Mouse (Mus musculus): ENCODE measurements around the gene Phldb1.
"Not testable (repeated sequence)": the region's sequence is repeated elsewhere in the genome, so short reads cannot be mapped to it uniquely, and the experiment has no call there.

Phldb1 gene

GRCm38 (mm10) chr9:44734524-44735494, at the start of gene Phldb1:
TSS of gene Phldb1 (minus strand) at chr9:44735198.
- peak; percentile 34; the same call in 1 of the 2 replicates for ATAC-seq (ENCODE audit: insufficient number of reproducible peaks, low FRiP score, low TSS enrichment)

- peak; percentile 96 for ATAC-seq (ENCODE audit: insufficient number of reproducible peaks, low FRiP score, low TSS enrichment)
Measured at GRCm38 (mm10) chr9:44772750-44773651, 38.0 kb upstream of the Phldb1 start.

GRCm38 (mm10) chr9:44772392-44772749, 37.4 kb upstream of the Phldb1 start:
- no peak for ATAC-seq (ENCODE audit: insufficient number of reproducible peaks, low FRiP score, low TSS enrichment)

GRCm38 (mm10) chr9:44771376-44771775, 36.4 kb upstream of the Phldb1 start:
- no peak for ATAC-seq (ENCODE audit: insufficient number of reproducible peaks, low FRiP score, low TSS enrichment)

GRCm38 (mm10) chr9:44768029-44768394, 33.0 kb upstream of the Phldb1 start:
- ATAC-seq (ENCODE audit: insufficient number of reproducible peaks, low FRiP score, low TSS enrichment), result not testable (repeated sequence)

GRCm38 (mm10) chr9:44767101-44768028, 32.4 kb upstream of the Phldb1 start, which contains the start of the genes Arcn1 and Ift46:
TSS of gene Arcn1 (minus strand) at chr9:44767845.
TSS of gene Ift46 (plus strand) at chr9:44767908.
- ATAC-seq (ENCODE audit: insufficient number of reproducible peaks, low FRiP score, low TSS enrichment), result peak; percentile 81; the same call in 1 of the 2 replicates

- no peak for ATAC-seq (ENCODE audit: insufficient number of reproducible peaks, low FRiP score, low TSS enrichment)
Measured at GRCm38 (mm10) chr9:44760873-44761272, 25.9 kb upstream of the Phldb1 start.

GRCm38 (mm10) chr9:44748473-44748872, 13.5 kb upstream of the Phldb1 start:
- no peak for ATAC-seq (ENCODE audit: insufficient number of reproducible peaks, low FRiP score, low TSS enrichment)

- no peak for ATAC-seq (ENCODE audit: insufficient number of reproducible peaks, low FRiP score, low TSS enrichment)
Measured at GRCm38 (mm10) chr9:44747341-44747740, 12.3 kb upstream of the Phldb1 start.

GRCm38 (mm10) chr9:44746666-44747065, 11.7 kb upstream of the Phldb1 start:
- ATAC-seq (ENCODE audit: insufficient number of reproducible peaks, low FRiP score, low TSS enrichment), result no peak

- ATAC-seq (ENCODE audit: insufficient number of reproducible peaks, low FRiP score, low TSS enrichment), result no peak
Measured at GRCm38 (mm10) chr9:44745371-44745770, 10.4 kb upstream of the Phldb1 start.

- no peak for ATAC-seq (ENCODE audit: insufficient number of reproducible peaks, low FRiP score, low TSS enrichment)
Measured at GRCm38 (mm10) chr9:44740663-44741192, 5.7 kb upstream of the Phldb1 start.

GRCm38 (mm10) chr9:44737240-44737949, 2.4 kb upstream of the Phldb1 start:
- ATAC-seq (ENCODE audit: insufficient number of reproducible peaks, low FRiP score, low TSS enrichment), result no peak

- ATAC-seq (ENCODE audit: insufficient number of reproducible peaks, low FRiP score, low TSS enrichment), result no peak
Measured at GRCm38 (mm10) chr9:44736301-44736700, 1.3 kb upstream of the Phldb1 start.

- ATAC-seq (ENCODE audit: insufficient number of reproducible peaks, low FRiP score, low TSS enrichment), result no peak
Measured at GRCm38 (mm10) chr9:44735886-44736285, 888 bp upstream of the Phldb1 start.

- ATAC-seq (ENCODE audit: insufficient number of reproducible peaks, low FRiP score, low TSS enrichment), result peak; percentile 28; the same call in 1 of the 2 replicates
Measured at GRCm38 (mm10) chr9:44733671-44734523, 1.1 kb downstream of the Phldb1 start.

GRCm38 (mm10) chr9:44732921-44733530, 2.0 kb downstream of the Phldb1 start:
- no peak for ATAC-seq (ENCODE audit: insufficient number of reproducible peaks, low FRiP score, low TSS enrichment)

All from cerebellum, adult (tissue).